Mouse (Mus musculus) embryo, embryonic 10 days (tissue): ENCODE measurements around the gene Gp9.
A peak's percentile ranks its signal among the peaks of the same experiment; 100 is the strongest.
"Not testable (repeated sequence)": the region's sequence is repeated elsewhere in the genome, so short reads cannot be mapped to it uniquely, and the experiment has no call there.

Experiments used
- DNase-seq: peaks from one replicate; pipeline ENCODE4 v3.0.0-alpha.2; 2015; ENCODE audit warnings: low spot score

Gene Gp9

GRCm38 (mm10) chr6:87750184-87750910, 27.5 kb upstream of the Gp9 start:
- DNase-seq, result no peak

- DNase-seq, result no peak
These were observed 26.3 kb upstream of the Gp9 start for GRCm38 (mm10) chr6:87751574-87751973.

GRCm38 (mm10) chr6:87755196-87755595, 22.7 kb upstream of the Gp9 start:
- no peak for DNase-seq

DNA sequence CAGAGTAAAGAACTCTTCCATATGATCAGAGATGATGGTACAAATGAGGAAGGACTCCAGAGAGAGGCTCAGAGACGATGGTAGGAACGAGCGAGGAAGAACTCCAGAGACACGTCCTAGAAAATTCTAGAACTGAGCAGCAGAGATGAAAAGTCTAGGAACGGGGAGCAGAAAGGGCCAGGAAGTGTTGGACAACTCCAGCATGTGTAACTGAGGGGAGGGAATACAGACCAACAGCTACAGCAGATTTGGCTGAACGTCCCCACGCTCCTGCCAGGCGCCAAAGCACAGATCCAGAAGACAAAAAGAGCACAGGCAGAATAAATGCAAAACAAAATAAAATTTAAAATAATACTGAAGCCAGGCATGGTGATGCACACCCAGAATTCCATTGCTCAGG, 21.0 kb upstream of the Gp9 start:
- no peak for DNase-seq

DNA sequence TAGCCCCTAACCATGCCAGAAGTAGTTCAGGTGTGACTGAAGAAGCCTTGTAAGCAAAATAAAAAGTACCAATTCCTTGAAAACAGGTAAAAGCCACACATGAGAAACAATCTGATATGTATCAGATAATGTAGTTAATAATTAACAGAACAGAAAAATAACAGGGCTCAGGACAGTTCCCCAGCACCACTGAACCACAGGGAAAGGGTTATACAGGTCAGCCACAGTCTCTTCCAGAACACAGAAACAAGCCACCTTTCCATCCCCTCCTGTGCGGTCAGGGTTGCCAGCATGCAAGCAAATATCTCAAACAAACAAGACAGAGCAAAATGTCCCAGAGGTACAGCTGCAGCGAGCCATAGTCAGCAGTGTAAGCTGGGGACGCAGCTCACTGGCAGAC, 18.5 kb upstream of the Gp9 start:
- no peak for DNase-seq

DNA sequence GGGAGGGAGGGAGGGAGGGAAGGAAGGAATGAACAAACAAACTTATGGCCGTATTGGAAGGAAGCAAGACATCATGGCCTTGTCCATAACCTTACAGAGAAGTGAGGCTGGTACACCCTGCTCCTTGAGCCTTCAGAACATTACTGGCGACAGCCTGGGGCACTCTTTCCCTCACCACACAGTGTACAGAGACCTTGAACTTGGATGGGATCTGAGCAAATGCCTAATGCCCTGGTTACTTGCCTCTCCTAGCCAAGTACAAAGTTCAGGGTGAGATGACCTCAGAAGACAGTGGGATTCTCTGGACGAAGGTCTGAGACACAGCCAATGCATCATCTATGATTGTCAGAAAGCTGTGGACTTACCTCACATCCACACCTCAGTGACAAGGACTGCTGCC, 18.0 kb upstream of the Gp9 start:
- DNase-seq, result no peak

- no peak for DNase-seq
These were observed 15.7 kb upstream of the Gp9 start for GRCm38 (mm10) chr6:87762161-87762560.

DNA sequence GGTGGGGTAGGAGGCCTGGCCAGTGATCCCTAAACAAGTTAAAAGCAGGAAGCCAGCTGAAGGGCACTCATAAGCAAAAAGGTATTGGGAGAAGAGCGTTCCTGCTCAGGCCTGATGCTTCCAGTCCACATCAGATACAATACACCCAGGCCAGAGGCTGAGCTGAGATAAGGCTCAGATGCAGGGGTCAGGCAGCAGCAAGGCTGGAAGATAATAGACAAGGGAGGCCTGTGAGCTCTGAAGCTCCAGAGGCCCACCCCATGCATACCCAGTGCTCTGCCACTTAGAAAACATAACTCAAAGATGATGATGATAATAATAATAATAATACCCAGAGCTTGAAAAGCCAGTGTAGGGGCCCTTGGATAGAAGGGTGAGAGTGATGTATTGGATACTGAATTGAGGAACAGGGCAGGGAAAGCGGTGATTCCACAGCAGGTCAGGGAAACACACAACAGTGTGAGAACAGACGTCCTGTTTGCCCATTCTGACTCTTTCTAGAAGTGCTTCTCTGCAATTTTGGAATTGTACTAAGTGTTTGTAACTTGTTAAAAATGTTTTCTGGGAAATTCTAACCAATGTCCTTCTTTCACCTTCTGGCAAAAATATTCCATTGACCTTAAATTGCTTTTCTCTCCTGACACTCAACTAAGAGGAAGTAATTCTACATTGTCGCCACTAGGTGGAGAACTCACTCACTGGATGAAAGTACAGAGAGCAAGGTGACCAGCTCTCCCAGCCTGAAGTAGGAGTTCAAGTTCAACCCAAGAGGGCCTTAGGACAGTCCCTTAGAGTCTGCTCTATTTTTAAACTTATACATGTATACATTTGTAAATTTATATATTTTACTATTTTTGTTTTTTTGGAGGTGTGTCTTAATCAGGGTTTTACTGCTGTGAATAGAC, 14.2 kb upstream of the Gp9 start:
- DNase-seq, result peak; percentile 59

- DNase-seq, result not testable (repeated sequence)
These were observed 13.6 kb upstream of the Gp9 start for GRCm38 (mm10) chr6:87764296-87764695.

- peak; percentile 48 for DNase-seq
These were observed 7.2 kb upstream of the Gp9 start for GRCm38 (mm10) chr6:87770626-87771025.

GRCm38 (mm10) chr6:87774466-87774865, 3.4 kb upstream of the Gp9 start:
- no peak for DNase-seq

GRCm38 (mm10) chr6:87774909-87775308, 3.0 kb upstream of the Gp9 start:
- DNase-seq, result no peak

DNA sequence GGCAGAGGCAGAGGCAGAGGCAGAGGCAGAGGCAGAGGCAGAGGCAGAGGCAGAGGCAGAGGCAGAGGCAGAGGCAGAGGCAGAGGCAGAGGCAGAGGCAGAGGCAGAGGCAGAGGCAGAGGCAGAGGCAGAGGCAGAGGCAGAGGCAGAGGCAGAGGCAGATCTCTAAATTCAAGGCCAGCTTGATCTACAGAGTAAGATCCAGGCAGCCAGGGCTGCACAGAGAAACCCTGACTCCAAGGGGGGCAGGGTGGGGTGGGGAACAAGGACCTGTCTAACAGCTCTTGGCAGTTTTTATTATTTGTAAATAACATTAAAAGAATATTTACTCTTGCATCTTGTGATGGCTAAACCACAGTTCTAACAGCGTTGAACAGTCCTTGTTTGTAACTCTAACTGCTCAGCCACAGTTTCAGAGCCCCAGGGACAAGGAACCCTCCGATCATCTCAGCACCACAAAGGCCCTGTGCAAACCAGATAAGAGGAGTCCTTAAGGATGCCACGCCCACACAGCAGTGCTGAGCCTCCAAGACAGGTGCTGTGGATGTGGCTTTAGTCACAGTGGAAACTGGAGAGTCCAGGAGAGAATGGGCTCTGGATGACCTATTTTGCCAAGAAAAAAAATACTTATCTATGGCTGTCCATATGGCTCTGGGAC, 2.2 kb upstream of the Gp9 start:
- no peak for DNase-seq

DNA sequence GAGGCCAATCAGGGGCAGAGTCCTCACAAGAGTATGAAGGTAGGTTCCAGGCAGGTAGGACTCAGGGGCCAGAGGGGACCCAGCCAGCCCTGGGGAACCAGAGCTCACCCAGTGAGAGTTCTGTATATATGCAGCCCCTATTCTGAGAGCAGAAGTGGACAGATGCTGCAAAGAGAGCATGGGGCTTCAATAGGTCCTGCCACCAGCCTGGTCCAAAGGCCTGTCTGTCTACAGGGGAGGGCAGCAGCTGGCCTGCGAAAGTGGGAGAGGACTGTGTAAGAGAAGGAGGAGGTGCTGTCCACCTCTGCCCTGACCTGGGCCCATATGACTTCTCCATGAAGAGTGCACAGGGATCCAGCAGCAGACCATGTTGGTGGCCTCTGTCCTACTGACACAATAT, 1.2 kb upstream of the Gp9 start:
- DNase-seq, result no peak

- no peak for DNase-seq
These were observed 662 bp downstream of the Gp9 start for GRCm38 (mm10) chr6:87778294-87779173.

- DNase-seq, result no peak
These were observed 1.6 kb downstream of the Gp9 start for GRCm38 (mm10) chr6:87779174-87780165.

- DNase-seq, result no peak
These were observed 2.9 kb downstream of the Gp9 start for GRCm38 (mm10) chr6:87780546-87781301.

DNA sequence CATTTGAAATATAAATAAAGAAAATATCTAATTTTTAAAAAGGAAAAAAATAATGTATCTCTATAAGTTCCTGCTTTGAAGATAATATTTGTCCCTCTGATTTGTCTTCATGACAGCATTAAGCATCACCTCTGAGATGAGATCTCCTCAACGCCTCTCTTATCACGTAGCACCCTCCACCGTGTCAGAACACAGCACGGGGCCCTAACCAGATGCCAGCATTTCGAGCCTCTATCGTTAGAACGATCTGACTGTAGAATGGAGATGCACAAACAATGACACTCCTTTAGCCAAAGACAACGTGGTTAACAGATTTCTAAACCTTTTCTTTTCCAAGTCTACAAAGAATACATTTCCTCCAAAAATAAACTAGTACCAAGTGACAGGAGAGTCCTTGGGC, 6.2 kb downstream of the Gp9 start:
- DNase-seq, result no peak

- DNase-seq, result no peak
These were observed 8.7 kb downstream of the Gp9 start for GRCm38 (mm10) chr6:87786621-87787020.
